Mouse (Mus musculus) kidney, adult 8-10 months (tissue): Measurements from ENCODE around the gene Kirrel3.

Experiments
- DNase-seq, 2 experiments: peaks; one replicate each; pipeline ENCODE4 v3.0.0; 2022

Gene Kirrel3

DNA sequence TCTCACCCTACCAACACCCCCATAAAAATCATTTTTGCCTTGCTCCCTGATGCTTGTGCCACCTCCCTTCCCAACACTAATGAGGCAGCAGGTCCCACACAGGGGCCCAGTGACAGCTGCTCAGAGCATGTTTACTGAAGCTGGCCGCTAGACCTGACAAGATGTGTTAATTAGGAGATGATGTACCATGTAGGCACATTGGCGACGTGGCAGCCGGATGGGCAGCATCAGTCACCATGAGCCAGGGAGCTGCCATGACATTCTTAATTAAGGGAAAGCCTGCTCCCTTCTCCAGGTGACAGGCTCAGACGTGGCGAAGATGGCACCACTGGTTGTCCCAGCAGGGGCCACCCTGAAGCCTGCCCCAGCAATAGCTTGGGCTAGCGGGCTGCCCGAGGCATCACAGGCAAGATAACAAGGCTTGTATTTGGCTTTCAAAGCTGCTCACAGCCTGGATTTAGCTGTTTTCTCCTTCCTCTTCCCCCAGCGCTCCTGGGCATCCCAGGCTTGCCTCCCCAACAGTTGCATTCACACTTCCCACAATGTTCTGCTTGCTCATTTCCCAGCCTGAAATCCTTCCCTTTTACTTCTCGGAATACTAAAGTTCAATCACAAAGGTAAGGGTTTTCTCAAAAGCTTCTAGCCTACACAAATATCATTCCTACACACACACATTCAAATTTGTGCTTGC, 357.7 kb downstream of the Kirrel3 start:
- no peak for DNase-seq

DNA sequence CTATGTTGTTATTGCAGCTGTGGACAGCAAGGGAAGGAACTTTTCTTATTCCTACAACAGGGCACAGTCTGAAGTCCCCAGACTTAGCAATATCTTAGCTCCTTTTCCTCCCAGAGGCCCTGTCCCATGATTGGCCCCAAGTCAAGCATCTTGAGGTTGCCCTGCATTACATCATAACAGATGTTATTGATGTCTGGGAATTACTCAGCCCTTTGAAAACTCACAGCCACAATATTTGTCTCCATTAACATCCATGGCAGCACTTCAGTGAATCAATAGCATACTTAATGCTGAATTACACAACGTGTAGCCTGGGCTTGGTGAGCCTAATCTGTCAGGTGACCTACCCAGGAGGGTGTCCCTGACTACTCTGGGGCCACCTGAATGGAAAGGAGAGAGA, 360.7 kb downstream of the Kirrel3 start:
- no peak for DNase-seq

DNA sequence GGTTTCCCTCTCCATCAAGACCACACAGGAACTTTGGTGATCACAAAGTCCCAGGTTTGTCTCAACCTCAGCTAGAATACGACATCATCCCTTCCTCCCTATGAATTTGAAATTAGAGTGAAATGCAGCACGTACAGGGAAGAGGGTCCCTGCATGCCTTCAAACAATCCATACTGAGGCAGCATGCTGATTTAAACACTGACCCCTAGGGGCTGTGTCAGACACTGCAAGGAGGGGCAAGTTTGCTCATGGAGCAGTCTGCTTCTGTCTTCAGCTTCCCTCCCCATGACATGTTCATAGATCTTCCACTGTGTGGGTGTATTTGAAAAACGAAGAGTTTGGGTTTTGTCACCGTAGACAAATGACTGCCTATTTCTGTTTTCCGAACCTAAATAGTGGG, 362.0 kb downstream of the Kirrel3 start:
- DNase-seq = peak in 1 of 2 experiments; percentile 7

DNA sequence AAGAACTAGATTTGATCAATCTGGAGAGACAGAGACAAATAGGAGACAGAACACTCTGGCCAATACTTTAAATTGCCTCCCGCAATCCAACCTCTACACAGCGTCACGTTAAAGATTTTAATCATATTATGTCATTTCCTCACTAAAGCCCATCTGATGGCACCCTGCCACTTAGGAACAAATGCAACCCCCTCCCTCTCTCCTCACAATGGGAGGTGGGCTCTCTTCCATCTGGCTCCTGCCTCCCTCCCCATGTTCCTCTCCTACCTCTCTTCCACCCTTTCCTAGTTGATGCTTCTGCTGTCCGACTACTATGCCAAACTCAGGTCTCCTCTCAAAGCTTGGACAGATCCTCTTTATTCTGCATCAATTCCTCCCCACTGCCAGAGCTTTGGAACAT, 365.4 kb downstream of the Kirrel3 start:
- no peak for DNase-seq

DNA sequence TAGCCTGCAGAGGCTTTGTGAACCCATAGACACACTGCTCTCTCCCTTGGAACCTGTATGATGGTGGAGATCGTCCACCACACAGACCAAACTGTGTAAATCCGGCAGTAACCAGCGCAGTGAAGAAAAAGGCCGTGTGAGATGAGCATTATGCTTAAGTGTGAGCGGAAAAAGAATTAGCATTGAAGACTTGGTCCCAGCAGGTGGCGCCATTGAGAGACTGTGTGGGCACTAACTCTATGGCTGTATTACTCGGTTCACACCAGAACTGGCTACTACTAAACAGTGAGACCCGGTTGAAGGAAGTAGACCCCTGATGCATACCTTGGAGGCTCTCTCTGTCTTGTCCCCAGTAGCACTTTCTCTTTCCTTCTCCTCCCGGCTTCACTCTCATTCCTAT, 371.9 kb downstream of the Kirrel3 start:
- peak in 1 of 2 experiments; percentile 4 for DNase-seq

DNA sequence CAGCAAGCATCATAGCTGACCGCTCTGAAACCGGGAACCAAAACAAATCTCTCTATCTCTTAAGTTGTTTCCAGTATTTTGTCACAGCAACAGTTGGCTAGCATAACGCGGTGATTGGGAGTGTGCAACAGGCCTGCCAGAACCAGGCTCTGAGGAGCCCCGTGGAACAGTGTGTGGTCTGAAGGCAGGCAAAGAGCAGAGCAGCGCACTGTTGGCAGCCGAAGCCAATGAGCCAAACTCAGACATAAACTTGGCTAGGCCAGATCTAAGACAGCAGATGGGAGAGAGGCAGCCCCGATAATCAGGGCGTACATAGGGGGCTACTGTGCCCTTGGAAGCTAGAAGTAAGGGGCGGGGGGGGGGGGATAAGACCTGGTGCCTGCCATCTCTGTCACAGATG, 372.4 kb downstream of the Kirrel3 start:
- no peak for DNase-seq

DNA sequence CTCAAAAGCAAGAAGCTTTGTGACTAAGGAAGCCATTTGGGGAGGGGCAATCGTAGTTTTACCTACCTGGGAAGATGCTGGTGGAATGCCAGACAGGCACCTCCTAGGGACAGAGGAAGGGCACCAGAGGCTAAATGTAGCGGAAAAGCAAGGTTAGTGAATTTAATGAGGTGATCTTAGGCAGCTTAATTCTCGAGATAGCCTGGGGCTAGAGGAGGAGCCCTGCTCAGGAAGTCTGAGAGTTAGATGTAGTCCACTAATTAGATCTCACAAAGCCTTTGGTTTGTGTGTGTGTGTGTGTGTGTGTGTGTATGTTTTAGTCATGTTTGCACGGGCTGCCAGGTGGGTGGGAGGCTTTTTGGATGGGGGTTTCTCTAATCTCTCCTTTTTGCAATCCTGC, 375.2 kb downstream of the Kirrel3 start:
- no peak for DNase-seq

DNA sequence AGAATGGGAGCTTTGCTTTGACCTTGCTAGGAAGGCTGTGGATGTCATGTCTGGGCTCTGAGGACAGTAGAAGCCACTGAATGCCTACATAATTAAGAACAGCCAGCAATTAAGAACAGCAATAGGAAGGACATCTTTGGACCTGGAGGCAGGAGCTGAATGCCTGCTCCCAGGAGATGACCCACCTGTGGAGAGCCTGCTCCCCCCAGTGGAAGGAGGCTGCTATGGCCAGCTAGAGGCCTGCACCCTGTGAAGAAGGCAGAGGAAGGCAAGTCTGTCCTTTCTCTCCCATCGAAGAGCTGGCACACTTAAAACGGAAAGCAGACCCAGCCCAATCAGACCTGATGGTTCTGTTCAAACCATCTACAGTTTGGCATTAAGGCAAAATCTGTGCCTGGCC, 376.1 kb downstream of the Kirrel3 start:
- DNase-seq = peak; percentile 1 to 38

DNA sequence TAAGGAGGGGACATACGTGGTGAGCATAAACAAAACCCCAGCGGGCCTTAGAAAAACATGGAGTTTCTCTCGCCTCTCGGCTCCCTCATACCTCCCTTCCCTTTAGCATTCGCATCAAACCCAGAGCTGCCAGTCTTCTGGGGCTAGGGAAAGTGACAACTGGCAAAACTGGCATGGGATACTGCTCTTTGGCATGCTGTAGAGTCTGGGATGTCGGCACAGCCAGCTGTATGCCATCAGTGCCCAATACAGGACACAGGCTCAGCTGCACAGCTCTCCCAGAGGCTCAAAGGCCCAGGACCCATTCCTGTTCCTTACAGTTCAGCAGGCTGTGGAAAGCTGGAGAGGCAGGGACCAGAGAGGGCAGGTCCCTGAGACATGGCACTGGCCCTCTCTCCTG, 379.9 kb downstream of the Kirrel3 start:
- DNase-seq = no peak

DNA sequence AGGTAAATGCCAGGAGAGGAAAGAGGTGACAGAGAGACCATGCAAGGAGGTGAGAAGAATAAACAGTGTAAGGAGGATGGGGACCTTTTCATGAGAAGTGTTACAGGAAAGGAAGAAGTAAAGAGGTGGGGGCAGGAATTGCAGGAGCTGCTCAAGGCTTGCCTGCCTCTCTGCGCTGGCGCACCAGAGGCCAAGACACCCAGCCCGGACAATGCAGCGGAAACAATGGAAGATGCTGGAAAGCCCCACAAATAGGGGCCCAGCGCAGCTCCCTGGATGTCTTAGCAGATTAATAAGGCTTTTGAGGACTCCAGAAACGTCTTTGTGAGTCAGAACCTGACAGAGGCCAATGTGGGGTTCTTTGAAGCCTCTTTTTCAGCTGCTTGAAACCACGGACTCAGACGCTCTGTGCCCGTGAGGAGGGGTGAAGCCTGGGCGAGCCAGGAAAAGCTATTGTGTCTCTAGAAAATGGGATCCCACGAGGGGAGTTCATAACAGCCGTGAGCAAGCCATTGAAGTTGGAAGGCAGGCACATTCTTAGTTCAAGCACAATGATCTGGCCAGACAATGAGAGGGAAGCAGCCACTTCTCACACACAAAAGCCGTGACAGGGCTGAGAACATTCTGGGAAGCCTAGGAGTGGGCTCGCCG, 385.7 kb downstream of the Kirrel3 start:
- DNase-seq = no peak

DNA sequence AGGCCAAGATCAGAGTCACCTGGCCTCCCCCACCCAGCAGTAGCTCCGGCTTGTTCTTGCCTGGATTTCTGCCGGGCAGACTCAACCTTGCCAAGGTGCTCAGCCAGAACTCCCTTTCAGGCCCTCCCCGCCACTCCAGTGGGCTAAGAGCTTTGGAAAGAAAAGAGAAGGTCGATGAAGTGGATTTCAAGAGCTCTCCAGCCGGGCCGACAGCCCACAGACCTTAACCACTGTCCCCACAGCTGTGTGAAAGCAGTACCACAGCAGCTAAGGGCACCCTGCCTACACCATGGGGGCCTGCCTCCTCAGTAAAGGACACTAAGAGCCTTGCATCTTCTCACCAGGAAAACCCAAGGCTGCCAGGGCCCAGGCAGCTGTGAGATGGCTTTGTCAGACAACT, 389.5 kb downstream of the Kirrel3 start:
- DNase-seq = no peak

DNA sequence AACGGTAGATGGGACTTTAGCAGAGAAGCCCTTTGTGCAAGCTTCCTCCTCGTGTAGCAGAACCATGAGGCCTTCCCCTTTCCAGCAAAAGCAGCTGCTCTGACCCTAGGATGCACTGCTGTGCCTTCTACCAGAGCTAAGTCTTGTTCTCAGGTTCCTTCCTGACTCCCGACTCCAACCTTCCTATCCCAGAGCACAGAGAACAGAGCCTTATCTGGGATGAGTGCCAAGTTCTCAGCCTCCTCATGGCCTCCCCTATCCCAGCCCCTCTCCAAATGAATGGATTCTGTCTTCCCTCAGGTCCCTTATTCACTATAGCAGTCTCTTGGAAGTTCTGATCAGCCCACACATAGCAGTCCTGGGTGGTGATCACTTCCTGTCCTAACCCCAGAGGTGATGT, 391.5 kb downstream of the Kirrel3 start:
- no peak for DNase-seq

DNA sequence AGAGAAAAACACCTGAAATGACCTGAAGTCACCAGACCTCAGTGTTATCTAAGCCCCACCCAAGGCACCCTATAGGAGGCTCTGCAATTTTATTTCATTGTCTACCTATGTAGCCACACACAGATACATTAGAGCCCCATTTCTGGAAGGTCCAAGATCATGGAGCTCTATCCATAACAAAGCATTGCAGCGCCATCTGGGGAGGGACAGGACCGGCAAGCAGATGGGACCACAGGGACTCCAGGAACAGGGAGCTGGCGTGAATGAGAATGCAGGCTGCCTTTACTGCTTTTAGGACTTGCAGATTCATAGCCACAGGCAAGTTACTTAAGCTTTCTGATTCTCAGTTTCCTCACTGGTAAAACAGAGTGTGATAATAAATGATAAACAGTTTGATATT, 392.1 kb downstream of the Kirrel3 start:
- DNase-seq = no peak

DNA sequence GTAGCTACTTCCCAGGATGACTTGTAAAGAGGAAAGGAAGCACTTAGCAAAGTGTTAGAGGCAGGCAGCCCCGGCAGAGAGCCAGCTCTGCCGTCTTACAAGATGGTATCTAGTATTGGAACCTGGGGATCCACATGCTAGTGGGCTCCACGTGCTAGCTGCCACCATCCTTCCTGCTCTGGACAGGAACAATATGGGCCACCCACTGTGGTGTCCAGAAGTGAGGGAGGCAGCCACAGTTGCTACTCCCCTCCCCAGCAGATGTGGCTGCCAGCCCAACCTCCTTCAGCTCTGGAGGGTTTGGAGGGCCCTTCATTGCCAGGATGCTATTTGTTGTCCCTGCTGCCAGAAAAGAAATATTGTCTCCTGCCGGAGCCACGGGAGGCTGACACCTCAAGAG, 396.1 kb downstream of the Kirrel3 start:
- DNase-seq = no peak

DNA sequence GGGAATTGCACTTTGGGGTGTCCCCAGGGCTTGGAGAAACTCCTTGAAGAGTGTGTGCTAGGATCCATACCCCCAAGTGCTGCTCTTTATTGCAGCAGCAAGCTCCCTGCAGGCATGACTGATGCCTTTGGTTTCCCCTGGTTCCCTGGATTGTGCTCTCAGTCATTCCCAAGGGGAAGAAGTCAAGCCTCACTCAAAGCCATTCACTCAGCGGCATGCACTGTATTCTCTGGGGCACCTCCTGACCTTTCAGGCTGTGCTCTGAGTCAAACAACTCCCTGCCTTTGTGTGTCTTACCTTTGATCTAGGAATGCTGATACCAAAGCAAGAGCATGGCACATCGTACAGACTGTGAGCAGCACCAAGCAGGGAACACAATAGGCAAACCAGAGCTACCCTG, 396.5 kb downstream of the Kirrel3 start:
- DNase-seq = no peak

DNA sequence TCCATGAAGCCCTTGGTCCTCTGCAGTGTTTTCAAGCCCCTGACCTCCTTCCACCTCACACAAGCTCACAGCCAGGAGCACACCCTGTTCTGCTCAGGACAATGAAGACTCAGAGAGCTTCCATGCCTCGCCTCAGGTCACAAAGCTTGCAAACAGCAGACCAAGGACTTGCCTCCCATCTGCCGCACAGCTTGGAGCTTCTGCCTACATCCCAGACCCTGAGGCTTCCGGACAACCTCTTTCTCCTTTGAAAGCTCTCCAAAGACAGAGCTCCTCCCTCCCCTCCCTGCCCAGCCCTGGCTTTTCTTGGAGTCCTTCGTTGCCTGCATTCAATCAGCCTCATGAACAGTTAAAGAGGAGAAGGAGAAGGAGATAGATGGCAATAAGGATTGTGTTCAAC, 397.4 kb downstream of the Kirrel3 start:
- no peak for DNase-seq

DNA sequence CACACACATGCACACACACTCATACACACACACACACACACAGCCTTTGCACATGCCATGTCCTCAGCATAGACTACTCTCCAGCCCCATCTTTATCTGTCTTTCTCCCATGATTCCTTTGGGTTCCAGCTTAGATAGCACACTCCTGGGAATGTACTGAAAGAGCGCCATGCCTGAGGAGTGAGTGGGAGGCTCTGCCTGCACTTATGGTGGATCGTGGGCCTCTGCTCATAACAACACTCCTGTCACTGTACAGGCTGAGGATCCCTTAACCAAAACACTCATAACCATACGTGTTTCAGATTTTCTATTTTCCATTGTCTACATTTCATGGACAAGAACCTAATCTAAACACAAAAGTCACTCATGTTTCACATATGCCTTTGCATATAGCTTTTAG, 398.6 kb downstream of the Kirrel3 start:
- no peak for DNase-seq

DNA sequence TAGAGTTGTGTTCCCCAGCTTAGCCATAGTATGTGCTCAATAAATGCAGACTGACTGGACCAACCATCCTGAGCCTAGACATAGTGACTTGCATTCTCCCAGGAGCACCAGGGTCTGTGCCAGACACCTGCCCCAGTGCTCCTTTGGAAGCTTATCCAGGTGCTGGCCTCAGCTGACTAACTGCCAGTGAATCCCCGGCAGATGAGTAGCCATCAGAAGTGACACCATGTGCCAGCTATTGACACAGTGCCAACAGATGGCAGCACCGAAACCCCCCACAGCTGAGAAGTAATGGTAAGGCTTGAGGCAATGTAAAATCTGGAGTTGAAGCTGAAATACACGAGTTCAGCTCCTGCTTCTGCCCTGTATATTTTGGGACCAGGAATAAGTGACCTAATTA, 399.2 kb downstream of the Kirrel3 start:
- no peak for DNase-seq

DNA sequence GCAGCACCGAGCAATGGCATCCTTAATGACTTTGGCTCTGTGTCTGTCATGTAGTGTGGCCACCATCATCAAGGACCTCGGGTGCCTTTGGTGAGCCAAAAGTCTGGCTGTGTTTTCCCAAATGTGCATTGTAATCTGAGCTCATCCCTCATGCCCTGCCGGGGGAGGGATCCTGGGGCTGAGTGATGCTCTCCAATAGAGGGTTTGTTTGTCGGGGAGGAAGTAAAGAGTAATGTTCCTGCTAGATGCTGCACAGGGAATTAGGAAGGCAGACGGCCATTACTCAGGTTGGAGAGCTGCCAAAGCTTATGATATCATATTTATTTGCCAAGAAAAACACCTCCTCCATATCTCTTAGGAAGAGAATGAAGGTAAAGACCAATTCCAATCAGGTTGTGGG, 401.1 kb downstream of the Kirrel3 start:
- no peak for DNase-seq

DNA sequence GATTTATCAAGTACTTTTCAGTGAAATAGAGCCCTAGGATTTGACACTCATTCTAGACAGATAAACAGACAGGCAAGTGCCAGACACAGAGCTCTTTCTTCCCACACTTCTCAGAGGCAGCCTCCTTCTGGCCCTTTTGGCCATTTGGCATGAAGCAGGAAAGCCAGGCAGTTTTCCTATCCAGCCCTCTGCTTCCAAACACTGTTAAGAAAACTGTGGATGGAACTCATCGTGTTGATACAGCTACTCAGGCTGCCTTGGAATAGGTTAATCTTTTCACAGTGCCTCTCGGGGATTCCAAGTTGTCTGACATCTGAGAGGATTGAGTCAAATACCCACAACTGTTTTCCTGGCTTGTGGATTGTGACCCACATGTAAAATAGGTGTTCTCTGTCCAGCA, 401.5 kb downstream of the Kirrel3 start:
- DNase-seq = no peak

DNA sequence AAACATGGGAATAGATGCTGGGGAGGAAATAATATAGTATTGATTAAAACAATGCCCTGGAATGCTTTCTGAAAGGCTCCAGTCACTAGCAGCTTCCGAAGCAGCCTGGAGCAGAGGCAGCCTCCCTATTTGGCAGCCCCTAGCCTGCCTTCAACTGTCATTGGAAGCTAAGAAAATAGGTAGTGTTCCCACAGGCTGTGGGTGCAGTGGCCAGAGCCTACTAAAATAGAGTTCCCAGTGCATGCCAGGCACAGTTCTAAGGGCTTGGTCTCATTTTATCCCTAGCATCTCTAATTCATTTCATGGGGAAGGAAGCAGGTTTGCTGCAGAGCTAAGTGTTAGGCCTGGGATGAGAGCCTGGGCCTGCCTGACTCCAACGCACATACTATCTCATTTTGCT, 402.6 kb downstream of the Kirrel3 start:
- no peak for DNase-seq

DNA sequence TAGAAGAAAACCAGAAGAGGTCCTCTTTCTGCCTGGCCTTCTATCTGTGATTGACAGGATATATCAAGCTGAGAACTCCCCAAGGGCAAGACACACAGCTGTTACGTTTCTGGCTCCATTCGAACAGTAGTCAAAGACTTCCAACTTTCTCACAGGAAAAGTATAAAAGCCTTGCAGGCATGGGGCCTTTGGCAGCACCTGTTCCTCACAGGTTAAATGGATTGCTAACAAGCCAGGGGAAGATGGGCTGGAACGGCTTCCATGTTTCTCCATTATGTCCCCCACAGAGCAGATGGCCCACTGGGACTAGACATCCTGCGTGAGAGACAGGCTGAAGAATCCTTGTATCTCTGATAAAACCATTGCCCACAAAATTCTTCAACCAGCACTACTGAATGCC, 415.5 kb downstream of the Kirrel3 start:
- no peak for DNase-seq

DNA sequence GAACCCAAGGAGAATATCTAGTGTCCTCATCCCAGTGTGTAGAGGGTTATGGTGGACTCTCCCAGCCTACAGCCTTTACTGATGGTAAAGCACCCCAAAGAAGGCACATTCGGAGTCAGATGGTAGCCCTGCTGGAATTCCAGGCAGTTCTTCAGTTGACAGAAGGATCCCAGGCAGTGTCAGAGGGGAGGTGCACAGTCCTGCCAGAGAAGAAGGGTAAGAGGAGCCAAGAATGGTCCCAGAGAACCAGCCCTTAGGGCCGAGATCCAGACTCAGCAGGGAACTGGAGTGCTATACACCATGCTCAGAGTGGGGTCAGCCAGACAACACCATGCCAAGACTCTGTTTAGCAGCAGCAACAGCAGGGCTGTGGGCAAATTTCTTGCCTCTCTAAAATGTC, 416.2 kb downstream of the Kirrel3 start:
- DNase-seq = no peak

DNA sequence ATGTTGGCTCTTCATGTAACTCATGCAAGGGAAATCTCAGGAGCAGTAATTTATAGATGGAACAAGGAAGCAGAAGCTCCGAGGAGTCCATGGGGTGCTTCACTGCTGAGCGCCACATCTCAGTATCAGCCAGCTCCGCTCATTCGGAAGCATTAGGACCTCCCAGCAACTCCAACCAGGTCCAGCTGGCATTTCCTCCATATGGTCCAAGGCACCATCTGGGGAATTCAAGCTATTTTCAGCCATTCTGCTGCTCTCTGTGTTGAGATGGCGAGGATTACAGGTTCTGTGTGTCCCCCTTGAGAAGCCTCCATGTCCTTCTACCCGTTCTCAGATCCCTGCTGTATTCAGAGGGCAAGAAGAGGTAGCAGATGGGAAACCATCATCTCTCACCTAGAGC, 419.5 kb downstream of the Kirrel3 start:
- DNase-seq = no peak

DNA sequence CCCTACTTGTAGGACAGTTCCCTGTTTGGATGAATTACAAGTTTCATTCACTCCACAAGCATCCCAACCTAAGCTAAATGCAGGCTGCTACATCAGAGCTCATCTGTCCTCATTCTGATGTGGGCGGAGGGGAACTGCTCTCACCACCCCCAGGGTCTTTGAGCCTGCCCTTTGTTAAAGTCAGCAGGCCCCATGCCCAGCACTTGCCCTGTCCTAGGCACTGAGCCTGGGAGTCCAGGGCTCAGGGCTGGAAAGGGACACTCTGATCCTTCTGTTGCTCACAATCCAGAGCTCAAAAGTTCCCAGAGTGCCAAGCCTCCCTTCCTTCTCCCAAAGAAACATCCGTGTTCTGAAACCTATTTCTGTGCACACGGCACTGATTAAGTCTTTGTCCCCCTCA, 422.3 kb downstream of the Kirrel3 start:
- no peak for DNase-seq
